Mouse (Mus musculus): Measurements from ENCODE around the gene St3gal5. TPM values are rescaled to one million over a fixed set of nuclear protein-coding genes. Genes with fewer than 3 reads are reported as not detected.

St3gal5 gene
- polyA plus RNA-seq, 1 experiment from 2014 or later, result 44.4 TPM

GRCm38 (mm10) chr6:72179006-72179405 lies 81.6 kb downstream of the St3gal5 start:
- Histone ChIP-seq H3K36me3 (ENCODE audit: control insufficient read depth, insufficient read depth, low read length) (no peaks in the 10 kb centered on the region), H3K9me3 (ENCODE audit: control insufficient read depth, low read length) (no peaks in the 10 kb centered on the region), H3K4me3 (ENCODE audit: control insufficient read depth in 1 of 2, insufficient read depth in 1 of 2, low read depth in 1 of 2, low read length in 2 of 2) (no peak overlapping the region), H3K4me1 (ENCODE audit: control insufficient read depth in 2 of 2, insufficient read depth in 2 of 2, low read length in 2 of 2) (peaks cover 12 to 22% of the 10 kb centered on the region in 2 experiments), H3K4me2 (ENCODE audit: low read length) (no peak overlapping the region), H3K9ac (ENCODE audit: low read length) (no peak overlapping the region), H3K27me3 (ENCODE audit: control insufficient read depth, insufficient read depth, low read length) (no peaks in the 10 kb centered on the region), H3K27ac (replicated peaks in 1 of 2; ENCODE audit: control insufficient read depth in 1 of 2, insufficient read depth in 1 of 2, low read depth in 2 of 2, low read length in 2 of 2) (no peak overlapping the region)
- no peak for ATAC-seq (ENCODE audit: insufficient number of reproducible peaks, insufficient read depth, low FRiP score, low read depth)
- 86% methylated on average over 3 of the region's 3 CpGs for WGBS

- Histone ChIP-seq H3K4me1 (ENCODE audit: control insufficient read depth in 2 of 2, insufficient read depth in 2 of 2, low read length in 2 of 2) (peaks cover 12 to 22% of the 10 kb centered on the region in 2 experiments), H3K27ac (replicated peaks in 1 of 2; ENCODE audit: control insufficient read depth in 1 of 2, insufficient read depth in 1 of 2, low read depth in 2 of 2, low read length in 2 of 2) (peak overlapping the region; percentile 17 to 44; a peak in 3 of 4 replicates), H3K4me2 (ENCODE audit: low read length) (no peak overlapping the region), H3K4me3 (ENCODE audit: control insufficient read depth in 1 of 2, insufficient read depth in 1 of 2, low read depth in 1 of 2, low read length in 2 of 2) (no peak overlapping the region), H3K9ac (ENCODE audit: low read length) (no peak overlapping the region), H3K9me3 (ENCODE audit: control insufficient read depth, low read length) (no peaks in the 10 kb centered on the region), H3K27me3 (ENCODE audit: control insufficient read depth, insufficient read depth, low read length) (no peaks in the 10 kb centered on the region), H3K36me3 (ENCODE audit: control insufficient read depth, insufficient read depth, low read length) (no peaks in the 10 kb centered on the region)
- ATAC-seq (ENCODE audit: insufficient number of reproducible peaks, insufficient read depth, low FRiP score, low read depth), result 0 out of 2 replicates have a peak, but pooled peaks have one; percentile 31
- WGBS, result 34% methylated on average over 12 of the region's 12 CpGs
Measured at GRCm38 (mm10) chr6:72179562-72180502, 82.4 kb downstream of the St3gal5 start.

GRCm38 (mm10) chr6:72184576-72184975 lies 87.2 kb downstream of the St3gal5 start:
- H3K36me3 ChIP-seq (ENCODE audit: control insufficient read depth, insufficient read depth, low read length), result no peaks in the 10 kb centered on the region
- H3K27me3 ChIP-seq (ENCODE audit: control insufficient read depth, insufficient read depth, low read length), result no peaks in the 10 kb centered on the region
- 0 out of 2 replicates have a peak overlapping the region, but pooled peaks have one; percentile 9 for H3K9ac ChIP-seq (ENCODE audit: low read length)
- H3K4me1 ChIP-seq (ENCODE audit: control insufficient read depth in 2 of 2, insufficient read depth in 2 of 2, low read length in 2 of 2), result peaks cover 21 to 33% of the 10 kb centered on the region in 2 experiments
- H3K4me3 ChIP-seq (ENCODE audit: control insufficient read depth in 1 of 2, insufficient read depth in 1 of 2, low read depth in 1 of 2, low read length in 2 of 2), result no peak overlapping the region
- no peak for ATAC-seq (ENCODE audit: insufficient number of reproducible peaks, insufficient read depth, low FRiP score, low read depth)
- no peaks in the 10 kb centered on the region for H3K9me3 ChIP-seq (ENCODE audit: control insufficient read depth, low read length)
- H3K27ac ChIP-seq (replicated peaks in 1 of 2; ENCODE audit: control insufficient read depth in 1 of 2, insufficient read depth in 1 of 2, low read depth in 2 of 2, low read length in 2 of 2), result no peak overlapping the region
- H3K4me2 ChIP-seq (ENCODE audit: low read length), result no peak overlapping the region
- 87% methylated on average over 5 of the region's 5 CpGs for WGBS

DNA sequence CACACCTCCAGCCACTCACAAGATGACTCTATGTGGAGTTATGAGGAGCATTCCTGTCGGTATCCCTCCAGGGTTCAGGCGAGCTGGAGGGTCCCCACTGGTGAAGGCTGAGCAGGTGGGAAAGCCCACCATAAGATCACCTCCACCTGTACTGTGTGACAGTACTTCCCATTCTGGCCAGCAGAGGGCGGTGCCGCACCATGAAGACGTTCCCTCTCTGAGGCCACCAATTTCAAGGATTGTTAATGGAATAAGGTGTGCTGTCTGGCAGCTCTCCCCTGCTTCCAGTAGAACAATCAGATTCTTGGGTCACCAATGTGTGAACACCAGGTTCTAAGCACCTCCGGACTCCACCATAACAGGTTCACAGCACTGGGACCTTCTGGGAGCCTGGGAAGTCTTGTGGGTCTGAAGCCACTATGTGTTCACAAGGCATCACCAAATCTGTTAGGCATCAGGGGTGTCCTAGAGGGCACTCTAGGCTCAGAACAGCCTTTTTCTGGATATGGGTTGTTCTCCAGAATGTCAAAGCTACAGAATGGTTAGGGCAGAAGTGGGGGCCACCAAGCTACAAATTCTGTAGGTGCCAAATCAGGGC lies 88.6 kb downstream of the St3gal5 start:
- 4% methylated on average over 6 of the region's 6 CpGs for WGBS
- Histone ChIP-seq H3K4me3 (ENCODE audit: control insufficient read depth in 1 of 2, insufficient read depth in 1 of 2, low read depth in 1 of 2, low read length in 2 of 2) (no peak overlapping the region), H3K36me3 (ENCODE audit: control insufficient read depth, insufficient read depth, low read length) (no peaks in the 10 kb centered on the region), H3K4me2 (ENCODE audit: low read length) (no peak overlapping the region), H3K9ac (ENCODE audit: low read length) (no peak overlapping the region), H3K27me3 (ENCODE audit: control insufficient read depth, insufficient read depth, low read length) (no peaks in the 10 kb centered on the region), H3K4me1 (ENCODE audit: control insufficient read depth in 2 of 2, insufficient read depth in 2 of 2, low read length in 2 of 2) (peaks cover 16 to 29% of the 10 kb centered on the region in 2 experiments), H3K27ac (replicated peaks in 1 of 2; ENCODE audit: control insufficient read depth in 1 of 2, insufficient read depth in 1 of 2, low read depth in 2 of 2, low read length in 2 of 2) (no peak overlapping the region), H3K9me3 (ENCODE audit: control insufficient read depth, low read length) (no peaks in the 10 kb centered on the region)
- 0 out of 2 replicates have a peak, but pooled peaks have one; percentile 23 for ATAC-seq (ENCODE audit: insufficient number of reproducible peaks, insufficient read depth, low FRiP score, low read depth)

DNA sequence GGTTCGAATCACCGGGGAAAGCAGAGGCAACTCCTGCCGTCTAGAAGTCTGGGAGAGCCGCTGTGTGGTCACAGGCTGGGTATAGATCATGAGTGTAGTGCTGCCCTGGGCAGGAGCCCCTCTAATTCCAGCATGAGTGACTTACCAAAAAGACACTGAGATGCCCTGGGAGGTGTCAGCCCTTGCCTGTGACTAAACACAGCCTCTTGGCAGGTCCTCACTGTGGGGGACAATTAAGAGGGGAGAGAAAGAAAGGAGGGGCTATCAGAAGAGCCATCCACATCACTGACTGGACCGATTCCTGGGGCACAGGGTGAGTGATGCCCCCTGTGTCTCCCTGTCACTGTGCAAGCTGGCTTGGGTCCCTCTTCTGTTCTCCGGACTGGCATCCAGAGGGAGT lies 89.4 kb downstream of the St3gal5 start:
- Histone ChIP-seq H3K4me3 (ENCODE audit: control insufficient read depth in 1 of 2, insufficient read depth in 1 of 2, low read depth in 1 of 2, low read length in 2 of 2) (no peak overlapping the region), H3K36me3 (ENCODE audit: control insufficient read depth, insufficient read depth, low read length) (no peaks in the 10 kb centered on the region), H3K9ac (ENCODE audit: low read length) (no peak overlapping the region)

GRCm38 (mm10) chr6:72189061-72189863 lies 91.9 kb downstream of the St3gal5 start:
- peak overlapping the region; percentile 13 to 25; a peak in 2 of 4 replicates for H3K4me3 ChIP-seq (ENCODE audit: control insufficient read depth in 1 of 2, insufficient read depth in 1 of 2, low read depth in 1 of 2, low read length in 2 of 2)
- ATAC-seq (ENCODE audit: insufficient number of reproducible peaks, insufficient read depth, low FRiP score, low read depth), result peak; percentile 17; the same call in 1 of the 2 replicates
- peaks cover 16 to 23% of the 10 kb centered on the region in 2 experiments for H3K4me1 ChIP-seq (ENCODE audit: control insufficient read depth in 2 of 2, insufficient read depth in 2 of 2, low read length in 2 of 2)
- no peaks in the 10 kb centered on the region for H3K9me3 ChIP-seq (ENCODE audit: control insufficient read depth, low read length)
- H3K27me3 ChIP-seq (ENCODE audit: control insufficient read depth, insufficient read depth, low read length), result no peaks in the 10 kb centered on the region
- WGBS, result 7% methylated on average over 29 of the region's 29 CpGs
- H3K4me2 ChIP-seq (ENCODE audit: low read length), result peak overlapping the region; percentile 66
- peak overlapping the region; percentile 71 for H3K9ac ChIP-seq (ENCODE audit: low read length)
- H3K36me3 ChIP-seq (ENCODE audit: control insufficient read depth, insufficient read depth, low read length), result no peaks in the 10 kb centered on the region
- peak overlapping the region; percentile 54 to 58 for H3K27ac ChIP-seq (replicated peaks in 1 of 2; ENCODE audit: control insufficient read depth in 1 of 2, insufficient read depth in 1 of 2, low read depth in 2 of 2, low read length in 2 of 2)

More for the DNA sequence above, 89.4 kb downstream of the St3gal5 start:
- no peaks in the 10 kb centered on the region for H3K27me3 ChIP-seq (ENCODE audit: control insufficient read depth, insufficient read depth, low read length)
- WGBS, result 79% methylated on average over 6 of the region's 6 CpGs
- peaks cover 16 to 23% of the 10 kb centered on the region in 2 experiments for H3K4me1 ChIP-seq (ENCODE audit: control insufficient read depth in 2 of 2, insufficient read depth in 2 of 2, low read length in 2 of 2)
- no peak overlapping the region for H3K4me2 ChIP-seq (ENCODE audit: low read length)
- no peak overlapping the region for H3K27ac ChIP-seq (replicated peaks in 1 of 2; ENCODE audit: control insufficient read depth in 1 of 2, insufficient read depth in 1 of 2, low read depth in 2 of 2, low read length in 2 of 2)
- H3K9me3 ChIP-seq (ENCODE audit: control insufficient read depth, low read length), result no peaks in the 10 kb centered on the region
- no peak for ATAC-seq (ENCODE audit: insufficient number of reproducible peaks, insufficient read depth, low FRiP score, low read depth)

DNA sequence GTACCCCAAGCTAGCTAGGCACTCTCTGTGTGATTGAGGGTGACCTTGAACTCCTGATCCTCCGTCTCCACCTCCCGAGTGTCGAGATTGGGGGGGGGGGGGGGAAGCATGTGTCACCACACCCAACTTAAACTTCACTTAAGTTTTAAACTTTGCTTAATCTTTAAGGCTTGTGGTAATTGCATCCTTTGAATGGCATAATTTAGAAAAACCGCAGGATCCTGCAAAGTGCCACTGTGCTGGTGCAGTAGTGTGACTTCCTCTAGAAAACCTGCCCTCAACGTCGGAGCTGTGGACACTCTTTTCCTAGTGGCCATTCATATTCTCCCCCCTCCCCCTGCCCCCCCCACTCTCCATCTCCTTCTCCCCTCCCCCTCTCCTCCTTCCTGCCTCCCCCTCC lies 92.7 kb downstream of the St3gal5 start:
- ATAC-seq (ENCODE audit: insufficient number of reproducible peaks, insufficient read depth, low FRiP score, low read depth), result no peak

More for the DNA sequence above, 92.7 kb downstream of the St3gal5 start:
- H3K27ac ChIP-seq (replicated peaks in 1 of 2; ENCODE audit: control insufficient read depth in 1 of 2, insufficient read depth in 1 of 2, low read depth in 2 of 2, low read length in 2 of 2), result no peak overlapping the region
- 26% methylated on average over 5 of the region's 6 CpGs for WGBS
- H3K4me3 ChIP-seq (ENCODE audit: control insufficient read depth in 1 of 2, insufficient read depth in 1 of 2, low read depth in 1 of 2, low read length in 2 of 2), result no peak overlapping the region
- no peaks in the 10 kb centered on the region for H3K27me3 ChIP-seq (ENCODE audit: control insufficient read depth, insufficient read depth, low read length)
- no peak overlapping the region for H3K4me2 ChIP-seq (ENCODE audit: low read length)
- no peaks in the 10 kb centered on the region for H3K36me3 ChIP-seq (ENCODE audit: control insufficient read depth, insufficient read depth, low read length)
- no peaks in the 10 kb centered on the region for H3K9me3 ChIP-seq (ENCODE audit: control insufficient read depth, low read length)
- peaks cover 16 to 23% of the 10 kb centered on the region in 2 experiments for H3K4me1 ChIP-seq (ENCODE audit: control insufficient read depth in 2 of 2, insufficient read depth in 2 of 2, low read length in 2 of 2)
- H3K9ac ChIP-seq (ENCODE audit: low read length), result no peak overlapping the region

Data from heart, embryonic 14.5 days (tissue).